Mouse (Mus musculus) hindbrain, embryonic 14.5 days (tissue): Measurements from ENCODE around the gene Sdhc. TPM values are rescaled to one million over a fixed set of nuclear protein-coding genes. Genes with fewer than 3 reads are reported as not detected.
A peak's percentile ranks its signal among the peaks of the same experiment; 100 is the strongest.

Source experiments
- ATAC-seq: fragments of 200-750 bp; cut with Nextera tagmentation; 2 replicates; pipeline ENCODE4 v1.8.0; 2017; ENCODE audit warnings: moderate number of reproducible peaks, mild to moderate bottlenecking, moderate TSS enrichment, moderate library complexity; ENCODE audit not compliant: low FRiP score
- DNase-seq: peaks from one replicate; pipeline ENCODE4 v3.0.0-alpha.2; 2015; ENCODE audit warnings: low spot score
- H3K27ac ChIP-seq: fragments of 300-500 bp; sonication (generic); 2 replicates; pipeline ENCODE4 v1.5.1; 2014; ENCODE audit warnings: mild to moderate bottlenecking, moderate library complexity
- H3K27me3 ChIP-seq: fragments of 300-500 bp; sonication (generic); 2 replicates; pipeline ENCODE4 v1.6.1; 2014; ENCODE audit warnings: mild to moderate bottlenecking, low read length, mixed read lengths; ENCODE audit not compliant: control insufficient read depth, insufficient read depth
- H3K36me3 ChIP-seq: fragments of 300-500 bp; sonication (generic); replicated peaks from 2 replicates; pipeline ENCODE4 v1.6.1; 2014; ENCODE audit not compliant: control insufficient read depth, insufficient read depth
- H3K4me1 ChIP-seq: fragments of 300-500 bp; sonication (generic); replicated peaks from 2 replicates; pipeline ENCODE4 v1.6.1; 2014; ENCODE audit warnings: antibody characterized with exemption, low read length, mixed read lengths; ENCODE audit not compliant: control insufficient read depth, insufficient read depth
- H3K4me2 ChIP-seq: fragments of 300-500 bp; sonication (generic); replicated peaks from 2 replicates; pipeline ENCODE4 v1.6.1; 2014; ENCODE audit warnings: mild to moderate bottlenecking, moderate library complexity
- H3K4me3 ChIP-seq: fragments of 300-500 bp; sonication (generic); replicated peaks from 2 replicates; pipeline ENCODE4 v1.5.1; 2014; ENCODE audit warnings: mild to moderate bottlenecking, low read length
- H3K9ac ChIP-seq: fragments of 300-500 bp; sonication (generic); 2 replicates; pipeline ENCODE4 v1.6.1; 2014
- H3K9me3 ChIP-seq: fragments of 300-500 bp; sonication (generic); 2 replicates; pipeline ENCODE4 v1.6.1; 2016; ENCODE audit warnings: low read length; ENCODE audit not compliant: control insufficient read depth
- WGBS: fragments of 180-500 bp; shearing (Covaris S2); extraction: QIAGEN DNeasy Blood & Tissue Kit; methylation state at CpG from one replicate; pipeline ENCODE4 v1.1.7; 2014; 5-methylcytosine and 5-hydroxymethylcytosine counted together
- polyA plus RNA-seq: library from polyadenylated mRNA; unstranded; fragments of >200 nt; fragmentation: Nextera tagmentation; extraction: Ambion mirVana; gene quantifications from 2 replicates; pipeline ENCODE4 v1.2.1, GENCODE M21; 2014

The Sdhc gene
- polyA plus RNA-seq, 1 experiment from 2014 or later: 314 TPM

- DNase-seq (no peak), ATAC-seq (no peak)
- Histone ChIP-seq H3K27me3 (no peaks in the 10 kb centered on the region), H3K4me2 (no peak overlapping the region), H3K9ac (no peak overlapping the region), H3K4me1 (no peaks in the 10 kb centered on the region), H3K27ac (no peak overlapping the region), H3K4me3 (no peak overlapping the region), H3K9me3 (no peaks in the 10 kb centered on the region), H3K36me3 (no peaks in the 10 kb centered on the region; the same call in 1 of the 2 replicates)
- 51% methylated on average over 5 of the region's 5 CpGs for WGBS
These were observed 28.6 kb downstream of the Sdhc start for GRCm38 (mm10) chr1:171121839-171122238.

- Histone ChIP-seq H3K4me1 (no peaks in the 10 kb centered on the region), H3K36me3 (no peaks in the 10 kb centered on the region), H3K9me3 (no peaks in the 10 kb centered on the region), H3K4me3 (no peak overlapping the region), H3K4me2 (no peak overlapping the region), H3K27me3 (no peaks in the 10 kb centered on the region), H3K9ac (no peak overlapping the region), H3K27ac (no peak overlapping the region)
- no peak for ATAC-seq
- DNase-seq: no peak
- 66% methylated on average over 3 of the region's 3 CpGs for WGBS
These were observed 29.5 kb downstream of the Sdhc start for GRCm38 (mm10) chr1:171120893-171121292.

GRCm38 (mm10) chr1:171119405-171119804 lies 31.0 kb downstream of the Sdhc start:
- Histone ChIP-seq H3K27me3 (no peaks in the 10 kb centered on the region), H3K4me2 (no peak overlapping the region), H3K9ac (no peak overlapping the region), H3K27ac (no peak overlapping the region), H3K4me3 (no peak overlapping the region), H3K4me1 (no peaks in the 10 kb centered on the region), H3K36me3 (no peaks in the 10 kb centered on the region), H3K9me3 (no peaks in the 10 kb centered on the region)
- WGBS: 89% methylated on average over 14 of the region's 14 CpGs
- ATAC-seq: no peak
- no peak for DNase-seq

GRCm38 (mm10) chr1:171118996-171119395 lies 31.4 kb downstream of the Sdhc start:
- Histone ChIP-seq H3K4me3 (no peak overlapping the region), H3K27ac (no peak overlapping the region), H3K36me3 (no peaks in the 10 kb centered on the region), H3K27me3 (no peaks in the 10 kb centered on the region), H3K4me1 (no peaks in the 10 kb centered on the region), H3K9ac (no peak overlapping the region), H3K9me3 (no peaks in the 10 kb centered on the region), H3K4me2 (no peak overlapping the region)
- ATAC-seq: no peak
- WGBS: 92% methylated on average over 5 of the region's 5 CpGs
- no peak for DNase-seq

GRCm38 (mm10) chr1:171118269-171118684 lies 32.1 kb downstream of the Sdhc start:
- Histone ChIP-seq H3K36me3 (no peaks in the 10 kb centered on the region), H3K4me1 (no peaks in the 10 kb centered on the region; the same call in 1 of the 2 replicates), H3K9me3 (no peaks in the 10 kb centered on the region), H3K27ac (no peak overlapping the region), H3K9ac (no peak overlapping the region), H3K27me3 (no peaks in the 10 kb centered on the region), H3K4me2 (no peak overlapping the region), H3K4me3 (no peak overlapping the region)
- peak; percentile 90 for DNase-seq
- WGBS: 16% methylated on average over 4 of the region's 4 CpGs
- peak; percentile 60; the same call in 1 of the 2 replicates for ATAC-seq

GRCm38 (mm10) chr1:171116280-171116679 lies 34.1 kb downstream of the Sdhc start:
- no peak overlapping the region for H3K4me3 ChIP-seq
- no peaks in the 10 kb centered on the region for H3K9me3 ChIP-seq
- DNase-seq (no peak), ATAC-seq (no peak)
- no peaks in the 10 kb centered on the region; the same call in 1 of the 2 replicates for H3K4me1 ChIP-seq
- no peaks in the 10 kb centered on the region for H3K36me3 ChIP-seq
- 74% methylated on average over 4 of the region's 4 CpGs for WGBS
- H3K4me2 ChIP-seq: no peak overlapping the region
- no peaks in the 10 kb centered on the region for H3K27me3 ChIP-seq
- H3K27ac ChIP-seq: no peak overlapping the region
- no peak overlapping the region for H3K9ac ChIP-seq

- WGBS: 0% methylated on average over 24 of the region's 24 CpGs
- peak within 1 kb of the TSS; percentile 56 for H3K27ac ChIP-seq
- ATAC-seq: 0 out of 2 replicates have a peak, but pooled peaks have one; percentile 6
These were observed 36.5 kb downstream of the Sdhc start, which contains the start of gene Cfap126 for GRCm38 (mm10) chr1:171113873-171114299. TSS of gene Cfap126 (plus strand) at chr1:171113918.

GRCm38 (mm10) chr1:171112986-171113385 lies 37.4 kb downstream of the Sdhc start:
- DNase-seq: no peak
- H3K4me2 ChIP-seq: peak overlapping the region; percentile 77; the same call in 1 of the 2 replicates
- no peak overlapping the region for H3K9ac ChIP-seq
- ATAC-seq: no peak
- peaks cover 5% of the 10 kb centered on the region; the same call in 1 of the 2 replicates for H3K4me1 ChIP-seq
- H3K4me3 ChIP-seq: no peak overlapping the region
- H3K9me3 ChIP-seq: no peaks in the 10 kb centered on the region
- H3K27me3 ChIP-seq: no peaks in the 10 kb centered on the region
- 76% methylated on average over 4 of the region's 4 CpGs for WGBS
- H3K27ac ChIP-seq: no peak overlapping the region
- no peaks in the 10 kb centered on the region for H3K36me3 ChIP-seq

More at GRCm38 (mm10) chr1:171113873-171114299, 36.5 kb downstream of the Sdhc start, which contains the start of gene Cfap126:
- Histone ChIP-seq H3K27me3 (no peaks in the 10 kb centered on the region), H3K4me1 (peaks cover 5% of the 10 kb centered on the region; the same call in 1 of the 2 replicates), H3K9me3 (no peaks in the 10 kb centered on the region), H3K9ac (peak within 1 kb of the TSS; percentile 61), H3K4me3 (peak within 1 kb of the TSS; percentile 38), H3K4me2 (peak within 1 kb of the TSS; percentile 81), H3K36me3 (no peaks in the 10 kb centered on the region)
- peak; percentile 28 for DNase-seq

GRCm38 (mm10) chr1:171111781-171112575 lies 38.4 kb downstream of the Sdhc start:
- H3K27me3 ChIP-seq: no peaks in the 10 kb centered on the region
- H3K4me2 ChIP-seq: peak overlapping the region; percentile 81
- peaks cover 5% of the 10 kb centered on the region; the same call in 1 of the 2 replicates for H3K4me1 ChIP-seq
- H3K9ac ChIP-seq: peak overlapping the region; percentile 34
- no peaks in the 10 kb centered on the region for H3K9me3 ChIP-seq
- 2% methylated on average over 15 of the region's 15 CpGs for WGBS
- ATAC-seq (no peak), DNase-seq (peak; percentile 51)
- H3K4me3 ChIP-seq: peak overlapping the region; percentile 43
- H3K27ac ChIP-seq: no peak overlapping the region
- no peaks in the 10 kb centered on the region for H3K36me3 ChIP-seq
